Mouse (Mus musculus): Measurements from ENCODE around the gene Mbl1. TPM values are rescaled to one million over a fixed set of nuclear protein-coding genes. Genes with fewer than 3 reads are reported as not detected.

Mbl1 gene
- polyA plus RNA-seq (2012; rRNA removed): not detected in 2 replicates

GRCm38 (mm10) chr14:41151220-41151898 is at the start of gene Mbl1:
TSS of gene Mbl1 (plus strand) at chr14:41151458.
- no peak for DNase-seq (ENCODE audit: low read depth)
- TF ChIP-seq CTCF (IDR thresholded peaks at IDR 0.05; ENCODE audit: borderline replicate concordance, extremely low read depth, insufficient read depth, insufficient read length) (no peak), POLR2A (IDR thresholded peaks at IDR 0.05; ENCODE audit: borderline replicate concordance, extremely low read depth, insufficient read depth, insufficient read length, poor library complexity, severe bottlenecking) (no peak)

GRCm38 (mm10) chr14:41102269-41102668 is 49.0 kb upstream of the Mbl1 start:
- TF ChIP-seq POLR2A (IDR thresholded peaks at IDR 0.05; ENCODE audit: borderline replicate concordance, extremely low read depth, insufficient read depth, insufficient read length, poor library complexity, severe bottlenecking) (no peak), CTCF (IDR thresholded peaks at IDR 0.05; ENCODE audit: borderline replicate concordance, extremely low read depth, insufficient read depth, insufficient read length) (no peak)
- DNase-seq (ENCODE audit: low read depth): no peak

- no peak for DNase-seq (ENCODE audit: low read depth)
- TF ChIP-seq POLR2A (IDR thresholded peaks at IDR 0.05; ENCODE audit: borderline replicate concordance, extremely low read depth, insufficient read depth, insufficient read length, poor library complexity, severe bottlenecking) (no peak), CTCF (IDR thresholded peaks at IDR 0.05; ENCODE audit: borderline replicate concordance, extremely low read depth, insufficient read depth, insufficient read length) (no peak)
Measured at GRCm38 (mm10) chr14:41104853-41105444, 46.3 kb upstream of the Mbl1 start, which contains the start of gene Mat1a. TSS of gene Mat1a (plus strand) at chr14:41105035.

- TF ChIP-seq POLR2A (IDR thresholded peaks at IDR 0.05; ENCODE audit: borderline replicate concordance, extremely low read depth, insufficient read depth, insufficient read length, poor library complexity, severe bottlenecking): no peak
- TF ChIP-seq CTCF (IDR thresholded peaks at IDR 0.05; ENCODE audit: borderline replicate concordance, extremely low read depth, insufficient read depth, insufficient read length): no peak
- DNase-seq (ENCODE audit: low read depth): no peak
Measured at GRCm38 (mm10) chr14:41111031-41111668, 40.1 kb upstream of the Mbl1 start.

- TF ChIP-seq CTCF (IDR thresholded peaks at IDR 0.05; ENCODE audit: borderline replicate concordance, extremely low read depth, insufficient read depth, insufficient read length) (no peak), POLR2A (IDR thresholded peaks at IDR 0.05; ENCODE audit: borderline replicate concordance, extremely low read depth, insufficient read depth, insufficient read length, poor library complexity, severe bottlenecking) (no peak)
- no peak for DNase-seq (ENCODE audit: low read depth)
Measured at GRCm38 (mm10) chr14:41112944-41113343, 38.3 kb upstream of the Mbl1 start.

- DNase-seq (ENCODE audit: low read depth): no peak
- TF ChIP-seq CTCF (IDR thresholded peaks at IDR 0.05; ENCODE audit: borderline replicate concordance, extremely low read depth, insufficient read depth, insufficient read length) (no peak), POLR2A (IDR thresholded peaks at IDR 0.05; ENCODE audit: borderline replicate concordance, extremely low read depth, insufficient read depth, insufficient read length, poor library complexity, severe bottlenecking) (no peak)
Measured at GRCm38 (mm10) chr14:41116271-41116670, 35.0 kb upstream of the Mbl1 start.

GRCm38 (mm10) chr14:41124683-41125082 is 26.6 kb upstream of the Mbl1 start:
- TF ChIP-seq CTCF (IDR thresholded peaks at IDR 0.05; ENCODE audit: borderline replicate concordance, extremely low read depth, insufficient read depth, insufficient read length) (no peak), POLR2A (IDR thresholded peaks at IDR 0.05; ENCODE audit: borderline replicate concordance, extremely low read depth, insufficient read depth, insufficient read length, poor library complexity, severe bottlenecking) (no peak)
- DNase-seq (ENCODE audit: low read depth): no peak

GRCm38 (mm10) chr14:41127997-41128396 is 23.3 kb upstream of the Mbl1 start:
- DNase-seq (ENCODE audit: low read depth): peak; percentile 58
- TF ChIP-seq POLR2A (IDR thresholded peaks at IDR 0.05; ENCODE audit: borderline replicate concordance, extremely low read depth, insufficient read depth, insufficient read length, poor library complexity, severe bottlenecking) (no peak), CTCF (IDR thresholded peaks at IDR 0.05; ENCODE audit: borderline replicate concordance, extremely low read depth, insufficient read depth, insufficient read length) (peak; percentile 64; the same call in 1 of the 2 replicates)

- TF ChIP-seq CTCF (IDR thresholded peaks at IDR 0.05; ENCODE audit: borderline replicate concordance, extremely low read depth, insufficient read depth, insufficient read length): no peak
- no peak for TF ChIP-seq POLR2A (IDR thresholded peaks at IDR 0.05; ENCODE audit: borderline replicate concordance, extremely low read depth, insufficient read depth, insufficient read length, poor library complexity, severe bottlenecking)
- DNase-seq (ENCODE audit: low read depth): no peak
Measured at GRCm38 (mm10) chr14:41131540-41131939, 19.7 kb upstream of the Mbl1 start, which contains the start of gene Sftpa1. TSS of gene Sftpa1 (plus strand) at chr14:41131782.

- no peak for TF ChIP-seq POLR2A (IDR thresholded peaks at IDR 0.05; ENCODE audit: borderline replicate concordance, extremely low read depth, insufficient read depth, insufficient read length, poor library complexity, severe bottlenecking)
- TF ChIP-seq CTCF (IDR thresholded peaks at IDR 0.05; ENCODE audit: borderline replicate concordance, extremely low read depth, insufficient read depth, insufficient read length): no peak
- DNase-seq (ENCODE audit: low read depth): no peak
Measured at GRCm38 (mm10) chr14:41137006-41137405, 14.3 kb upstream of the Mbl1 start.

- no peak for DNase-seq (ENCODE audit: low read depth)
- TF ChIP-seq POLR2A (IDR thresholded peaks at IDR 0.05; ENCODE audit: borderline replicate concordance, extremely low read depth, insufficient read depth, insufficient read length, poor library complexity, severe bottlenecking) (no peak), CTCF (IDR thresholded peaks at IDR 0.05; ENCODE audit: borderline replicate concordance, extremely low read depth, insufficient read depth, insufficient read length) (no peak)
Measured at GRCm38 (mm10) chr14:41140686-41141085, 10.6 kb upstream of the Mbl1 start.

Measured in brain, embryonic 14.5 days (tissue).